Mouse (Mus musculus): Measurements from ENCODE around the gene Rtn4rl2. TPM values are rescaled to one million over a fixed set of nuclear protein-coding genes. Genes with fewer than 3 reads are reported as not detected.

Gene Rtn4rl2
- total RNA-seq, 2 experiments from 2014 or later = 4.7 to 4.9 TPM

- intact Hi-C loops (cut with DNase I) = no loop called here
- no peak for DNase-seq
Measured at GRCm38 (mm10) chr2:84859991-84860780, 26.3 kb downstream of the Rtn4rl2 start.

- DNase-seq = no peak
- intact Hi-C loops (cut with DNase I) = no loop called here
Measured at GRCm38 (mm10) chr2:84858551-84858950, 28.0 kb downstream of the Rtn4rl2 start.

- DNase-seq = peak; percentile 47 to 74
- intact Hi-C loops (cut with DNase I) = loop anchor here (1.0 kb wide), 1 partner anchor 24 kb away; no protein-coding TSS in a partner anchor
Measured at GRCm38 (mm10) chr2:84855732-84856131, 30.8 kb downstream of the Rtn4rl2 start.

DNA sequence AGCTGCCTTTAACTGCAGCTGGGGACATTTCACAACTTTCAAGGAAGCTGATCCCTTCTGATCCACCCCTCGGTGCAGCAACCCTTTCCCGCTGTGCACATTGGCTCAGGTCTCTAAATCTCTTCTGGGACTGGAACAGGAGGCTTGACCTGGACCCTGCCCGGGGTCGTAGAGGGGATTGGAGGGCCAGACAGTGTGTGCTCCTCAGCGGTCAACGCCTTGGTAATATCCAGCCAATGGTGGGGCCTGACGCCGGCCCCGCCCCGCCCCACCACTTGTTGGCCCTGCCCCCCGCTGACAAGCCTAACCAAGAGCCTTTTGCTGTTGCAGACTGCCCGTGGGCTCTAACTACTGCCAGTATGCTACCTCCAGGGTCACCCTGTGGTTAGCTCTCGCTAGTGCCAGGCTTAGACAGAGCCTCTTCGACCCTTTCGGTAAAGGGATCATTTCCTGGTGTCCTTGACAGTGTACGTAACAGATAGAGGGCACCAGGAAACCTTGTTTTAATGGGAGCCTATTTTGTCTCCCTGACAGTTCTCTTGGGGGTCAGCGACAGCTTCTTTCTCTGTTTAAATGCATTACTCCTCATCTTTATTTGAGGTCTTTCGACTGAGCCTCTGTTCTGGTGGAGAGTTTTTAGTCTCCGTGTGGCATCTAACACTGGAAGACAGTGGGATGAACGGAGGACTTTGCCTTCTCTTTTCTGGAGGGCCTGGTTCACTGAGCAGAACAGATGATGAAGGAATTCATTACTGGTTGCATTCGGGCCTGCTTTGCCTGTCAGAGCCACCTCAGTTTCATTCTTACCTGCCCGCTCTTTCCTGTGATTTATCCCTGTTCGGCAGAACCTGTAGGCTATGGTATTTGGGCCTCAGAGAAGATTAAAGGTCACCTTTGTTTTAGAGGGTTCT is 35.1 kb downstream of the Rtn4rl2 start:
- peak; percentile 65 to 75 for DNase-seq
- intact Hi-C loops (cut with DNase I) = no loop called here

GRCm38 (mm10) chr2:84850407-84851129 is 35.9 kb downstream of the Rtn4rl2 start:
- no peak for DNase-seq
- intact Hi-C loops (cut with DNase I) = no loop called here

DNA sequence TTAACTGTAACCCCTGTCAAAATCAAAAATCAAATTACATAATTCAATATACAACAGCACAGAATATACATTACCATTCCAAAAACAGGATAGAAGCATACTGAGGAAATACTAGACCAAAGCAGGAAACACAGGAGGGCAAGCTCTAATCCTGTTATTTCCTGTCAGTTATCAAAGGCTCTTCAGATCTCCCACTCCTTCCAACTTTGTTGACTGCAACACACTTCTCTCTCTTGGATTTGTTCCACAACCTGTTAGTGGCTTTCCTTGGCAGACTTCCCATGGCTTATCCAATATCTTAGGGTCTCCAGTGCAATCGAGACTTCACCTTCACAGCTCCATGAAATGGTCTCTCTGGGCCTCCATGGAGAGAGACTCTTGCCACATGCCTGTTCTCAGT is 41.3 kb downstream of the Rtn4rl2 start:
- intact Hi-C loops (cut with DNase I) = no loop called here
- DNase-seq = no peak

GRCm38 (mm10) chr2:84843654-84844053 is 42.9 kb downstream of the Rtn4rl2 start:
- DNase-seq = no peak
- intact Hi-C loops (cut with DNase I) = no loop called here

DNA sequence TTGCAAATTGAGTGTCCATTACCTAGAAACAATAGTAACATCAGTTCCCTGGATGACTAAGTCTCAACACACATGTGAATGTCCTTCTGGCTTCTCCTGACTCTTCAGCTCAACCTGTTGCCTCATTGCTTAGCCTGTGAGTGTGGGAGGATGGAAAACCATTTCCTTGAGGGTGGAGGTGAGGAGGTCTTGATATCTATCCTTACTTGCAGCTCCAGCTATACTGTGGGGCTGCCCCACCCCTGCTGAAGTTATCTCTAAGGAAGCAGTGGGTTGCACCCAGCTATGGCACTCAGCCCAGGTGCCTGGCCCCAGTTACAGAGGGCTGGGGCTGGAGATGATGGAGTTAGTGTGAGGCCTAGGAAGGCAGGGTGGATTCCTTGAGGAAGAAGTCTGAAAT is 44.6 kb downstream of the Rtn4rl2 start:
- intact Hi-C loops (cut with DNase I) = no loop called here
- DNase-seq = no peak

DNA sequence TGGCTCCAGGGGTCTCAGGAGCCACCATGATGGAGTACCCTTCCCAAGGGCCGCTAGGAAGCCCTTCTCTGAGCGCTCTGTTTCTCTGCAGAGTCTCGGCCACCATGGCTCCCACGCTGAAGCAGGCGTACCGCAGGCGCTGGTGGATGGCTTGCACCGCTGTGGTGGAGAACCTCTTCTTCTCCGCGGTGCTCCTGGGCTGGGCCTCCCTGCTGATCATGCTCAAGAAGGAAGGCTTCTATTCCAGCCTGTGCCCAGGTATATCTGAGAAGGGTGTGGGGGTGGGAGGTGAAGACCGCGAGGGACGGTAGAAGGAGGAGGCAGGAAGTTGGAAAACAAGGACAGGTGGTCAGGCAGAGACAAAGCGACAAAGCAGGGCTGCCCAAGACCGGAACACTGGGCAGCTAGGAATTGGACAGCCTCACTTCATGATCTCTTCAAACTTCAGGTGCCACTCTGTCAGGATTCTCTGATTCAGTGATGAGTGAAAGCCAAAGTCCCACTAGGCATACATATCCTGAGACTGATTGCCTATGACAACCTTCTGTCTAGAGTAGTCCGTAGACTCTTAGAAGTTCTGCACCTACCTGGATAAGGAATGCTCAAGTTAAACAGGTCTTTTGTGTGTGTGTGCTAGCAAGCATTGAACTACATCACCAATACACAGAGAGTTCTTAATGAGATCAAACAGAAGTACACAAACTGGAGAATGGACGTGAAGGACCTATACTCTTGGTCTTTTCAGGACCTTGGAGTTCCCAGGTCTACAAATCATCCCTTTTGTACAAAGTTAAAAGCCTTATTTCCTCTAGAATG is 45.6 kb downstream of the Rtn4rl2 start:
- no peak for DNase-seq
- intact Hi-C loops (cut with DNase I) = no loop called here

DNA sequence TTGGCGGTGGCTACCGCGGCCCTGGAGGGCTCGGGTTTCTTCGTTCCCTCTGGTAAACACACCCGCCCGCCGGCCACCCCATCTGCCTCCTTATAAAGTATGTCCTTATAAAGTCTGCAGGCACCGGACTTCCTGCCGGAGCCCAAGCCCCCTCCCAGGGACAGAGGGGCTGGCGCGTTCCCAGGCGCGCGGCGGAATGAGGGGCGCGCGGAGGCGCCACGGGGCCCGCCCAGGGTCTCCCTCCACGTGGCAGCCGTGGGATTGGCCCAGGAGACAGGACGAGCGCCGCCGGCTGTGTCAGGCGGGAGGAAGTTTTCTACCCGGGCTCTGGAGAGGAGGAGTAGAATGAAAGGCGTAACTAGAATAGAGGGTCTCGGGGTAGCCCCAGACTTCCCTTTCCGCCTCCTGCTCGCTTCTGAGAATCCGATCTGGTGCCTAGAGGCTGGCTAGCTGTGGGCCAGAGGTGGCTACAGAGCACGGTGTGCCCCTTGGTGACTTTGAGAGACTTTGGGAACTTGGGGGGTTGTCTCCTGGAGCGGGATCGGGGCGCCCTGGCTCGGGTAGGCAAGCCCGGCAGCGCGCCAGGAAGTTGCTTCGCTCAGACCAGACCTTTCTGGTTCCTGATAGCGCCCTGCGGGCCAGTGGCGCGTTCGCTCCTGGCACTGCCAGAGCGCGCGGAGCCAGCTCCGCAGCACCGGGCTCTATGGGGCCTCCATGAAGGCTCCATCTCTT is 46.3 kb downstream of the Rtn4rl2 start:
- DNase-seq = peak; percentile 79 to 80
- intact Hi-C loops (cut with DNase I) = no loop called here

- DNase-seq = peak; percentile 47 to 48
- intact Hi-C loops (cut with DNase I) = no loop called here
Measured at GRCm38 (mm10) chr2:84838993-84839980, 47.2 kb downstream of the Rtn4rl2 start.

- intact Hi-C loops (cut with DNase I) = no loop called here
- no peak for DNase-seq
Measured at GRCm38 (mm10) chr2:84838593-84838949, 47.9 kb downstream of the Rtn4rl2 start, which contains the start of gene Slc43a1. Slc43a1 (plus strand) TSS chr2:84838850.

DNA sequence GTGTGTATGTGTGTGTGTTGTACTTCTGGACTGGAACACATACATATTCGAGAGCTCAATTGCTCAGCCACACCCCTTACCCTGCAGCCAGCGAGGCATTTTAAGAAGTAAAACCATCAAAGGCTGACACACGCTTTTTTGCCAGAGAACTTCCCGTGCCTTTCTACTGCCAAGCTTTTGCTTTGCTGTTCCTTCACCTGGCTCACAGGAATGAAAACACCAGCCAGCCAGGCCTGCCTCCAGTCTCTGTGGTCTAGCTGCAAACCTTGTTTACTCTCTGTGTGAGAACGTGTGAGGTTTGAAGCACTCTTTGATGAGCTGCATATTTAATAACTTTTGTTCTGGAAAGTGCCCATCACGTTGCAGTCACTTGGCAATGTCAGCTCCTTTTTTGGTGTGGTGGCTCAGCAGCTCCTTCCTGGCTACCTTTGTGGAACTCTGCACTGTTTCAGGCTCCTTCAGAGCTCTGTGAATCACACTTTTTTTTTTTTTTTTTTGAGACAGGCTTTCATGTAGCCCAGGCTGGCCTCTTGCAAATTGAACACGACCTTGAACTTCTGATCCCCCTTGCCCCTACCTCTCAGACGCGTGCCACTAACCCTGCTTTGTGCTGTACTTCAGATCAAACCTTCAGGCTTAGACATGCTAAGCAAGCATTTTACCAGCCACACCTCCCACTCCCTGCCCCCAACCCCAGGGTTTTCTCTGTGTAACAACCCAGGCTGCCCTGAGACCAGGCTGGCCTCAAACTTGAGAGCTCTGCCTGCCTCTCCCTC is 48.5 kb downstream of the Rtn4rl2 start:
- intact Hi-C loops (cut with DNase I) = no loop called here

DNA sequence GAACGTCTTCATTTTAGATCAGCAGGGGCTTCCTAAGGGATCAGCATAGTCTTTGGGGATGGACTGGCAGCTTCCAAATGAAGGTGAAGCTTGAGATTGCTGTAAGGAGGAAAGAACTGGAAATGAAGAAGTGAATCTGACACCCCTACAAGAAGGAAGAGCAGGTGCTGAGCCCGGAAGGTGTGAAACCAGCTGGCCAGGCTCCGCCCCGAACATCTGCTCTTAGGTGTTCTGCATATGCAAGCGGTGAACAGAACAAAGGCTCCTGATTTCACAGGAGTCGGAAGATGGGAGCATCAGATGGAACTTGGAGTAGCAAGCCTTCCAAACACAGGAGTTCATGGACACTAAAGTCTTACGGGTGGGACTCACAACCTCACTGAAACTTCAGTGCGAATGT is 49.4 kb downstream of the Rtn4rl2 start:
- intact Hi-C loops (cut with DNase I) = no loop called here
- DNase-seq = no peak

More for the DNA sequence above, 48.5 kb downstream of the Rtn4rl2 start:
- no peak for DNase-seq

DNA sequence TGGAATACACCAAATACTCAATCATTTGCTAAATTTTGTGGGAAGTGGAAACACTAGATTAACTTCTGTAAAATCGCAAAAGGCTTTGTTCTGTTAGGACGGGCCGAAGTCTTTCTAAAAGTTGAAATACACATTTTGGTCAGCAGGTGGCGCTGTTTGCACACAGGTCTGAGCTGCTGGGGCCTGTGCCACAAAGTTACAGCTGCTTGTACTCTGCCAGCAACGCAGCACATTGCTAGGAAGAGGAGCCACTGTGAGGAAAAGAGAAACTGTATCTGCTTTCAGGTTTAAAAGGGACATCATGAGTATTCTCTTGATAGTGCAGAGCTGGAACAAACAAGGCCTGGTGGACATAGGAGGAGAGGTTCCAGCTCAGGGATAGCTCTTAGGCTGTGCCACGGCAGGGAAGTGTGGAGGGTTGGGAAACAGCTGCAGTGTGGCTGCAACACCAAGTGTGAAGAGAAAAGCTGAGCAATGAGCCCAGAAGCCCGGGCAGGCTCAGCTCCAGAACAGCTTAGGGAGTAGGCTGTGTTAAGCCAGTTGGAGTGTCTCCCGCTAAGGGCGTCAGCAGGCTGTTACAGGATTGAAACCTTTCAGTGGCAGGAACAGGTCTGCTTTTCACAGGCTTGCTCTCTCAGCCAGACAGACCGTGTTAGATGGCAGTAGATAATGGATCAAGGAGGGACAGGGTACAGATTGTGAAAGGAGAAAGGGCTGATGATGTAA is 54.7 kb downstream of the Rtn4rl2 start:
- intact Hi-C loops (cut with DNase I) = loop anchor here (1.0 to 5.0 kb wide), 3 partner anchors 23 to 57 kb away; no protein-coding TSS in a partner anchor
- DNase-seq = peak; percentile 84 to 92

DNA sequence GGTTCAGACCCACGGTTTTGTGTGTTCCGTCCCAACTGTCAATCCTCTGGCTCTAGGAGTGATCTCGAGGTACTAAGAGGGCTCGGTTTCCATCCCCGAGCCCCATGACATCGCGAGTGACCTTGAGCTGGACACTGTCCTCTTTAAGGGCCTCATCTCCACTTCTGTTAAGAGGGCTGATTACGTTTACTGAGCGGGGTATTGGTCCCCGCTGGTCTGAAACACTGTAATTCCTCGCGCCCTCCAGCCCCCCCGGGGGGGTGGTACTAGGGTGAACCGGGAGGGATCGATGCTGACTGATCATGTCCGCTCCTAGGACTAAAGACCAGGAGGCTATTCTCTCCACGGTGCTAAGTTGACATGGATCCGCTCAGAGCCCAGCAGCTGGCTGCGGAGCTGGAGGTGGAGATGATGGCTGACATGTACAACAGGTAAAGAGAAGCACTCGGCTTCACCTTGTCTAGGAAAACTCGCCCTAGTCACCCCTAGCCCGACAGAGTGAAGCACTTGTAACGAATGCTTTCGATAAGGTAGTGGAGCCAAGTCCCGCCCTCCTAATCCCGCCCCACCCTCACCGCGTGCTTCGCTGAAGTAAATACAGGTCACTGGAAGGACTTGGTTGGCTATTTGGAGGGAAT is 59.1 kb downstream of the Rtn4rl2 start:
- intact Hi-C loops (cut with DNase I) = no loop called here
- DNase-seq = peak in 1 of 2 experiments; percentile 15

All from heart, postnatal 14 days (tissue).